Mouse (Mus musculus) T-cell, adult 2 months (primary cell): ENCODE results near the gene Gsdma2.
"Not testable (repeated sequence)": the region's sequence is repeated elsewhere in the genome, so short reads cannot be mapped to it uniquely, and the experiment has no call there.

ENCODE experiments used
- DNase-seq: peaks from one replicate; pipeline ENCODE4 v3.0.0; 2022; ENCODE audit warnings: low spot score

The Gsdma2 gene

DNA sequence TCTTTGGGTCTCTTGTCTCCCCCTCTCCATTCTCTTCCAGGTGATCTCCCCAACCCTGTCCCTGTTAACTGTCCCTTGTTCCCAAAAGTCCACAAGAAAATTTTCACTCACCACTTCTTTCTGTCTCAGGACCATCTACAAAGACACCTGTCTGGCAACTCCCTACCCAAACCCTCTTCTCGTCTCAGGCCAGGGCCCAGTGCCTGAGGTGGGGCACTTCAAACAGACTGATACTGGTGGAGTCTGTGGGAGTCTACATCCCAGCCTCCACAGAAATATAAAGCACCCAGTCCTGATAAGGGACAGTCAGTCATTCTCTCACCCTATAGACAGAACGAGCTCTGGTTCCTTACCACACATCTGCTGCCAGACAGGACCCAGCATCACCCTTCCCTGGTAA is at the start of gene Gsdma2:
TSS of gene Gsdma2 (plus strand) at position 301 of the 400 bp plus-strand sequence.
- no peak for DNase-seq

DNA sequence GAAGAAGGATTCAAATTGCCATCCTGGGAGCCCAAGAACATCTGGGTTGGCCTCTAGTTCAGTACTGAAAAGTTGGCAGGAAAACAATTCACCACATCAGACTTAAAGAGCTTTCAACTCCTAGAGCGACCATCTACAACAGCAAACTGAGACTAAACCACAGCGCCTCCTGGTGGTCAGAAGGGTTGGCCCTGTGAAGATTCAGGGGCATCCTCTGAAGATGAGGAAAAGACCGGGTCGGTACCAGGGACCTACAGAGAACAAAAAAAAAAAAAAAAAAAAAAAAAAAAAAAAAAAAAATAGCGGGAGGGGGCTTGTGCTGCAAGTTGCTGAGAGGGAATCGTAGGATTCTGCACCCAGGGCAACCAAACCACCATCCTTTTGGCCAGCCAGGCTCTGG is 49.2 kb upstream of the Gsdma2 start:
- DNase-seq = peak; percentile 78

GRCm38 (mm10) chr11:98597991-98598390 is 48.6 kb upstream of the Gsdma2 start, which contains the start of gene Lrrc3c:
Lrrc3c (plus strand) TSS chr11:98598291.
- DNase-seq = no peak

DNA sequence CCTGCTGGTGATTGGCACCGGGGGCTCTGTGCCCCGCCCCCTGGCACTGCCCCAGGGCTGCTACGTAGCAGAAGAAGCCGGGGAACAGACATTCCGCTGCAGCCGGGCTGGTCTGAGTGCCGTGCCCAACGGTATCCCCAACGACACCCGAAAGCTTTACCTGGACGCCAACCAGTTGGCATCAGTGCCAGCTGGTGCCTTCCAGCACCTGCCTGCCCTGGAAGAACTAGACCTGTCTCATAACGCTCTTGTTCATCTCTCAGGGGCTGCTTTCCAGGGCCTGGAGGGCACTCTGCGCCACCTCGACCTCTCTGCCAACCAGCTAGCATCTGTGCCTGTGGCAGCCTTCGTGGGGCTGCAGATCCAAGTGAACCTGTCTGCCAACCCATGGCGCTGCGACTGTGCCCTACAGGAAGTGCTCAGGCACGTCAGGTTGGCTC is 47.7 kb upstream of the Gsdma2 start:
- DNase-seq = no peak

- no peak for DNase-seq
Measured at GRCm38 (mm10) chr11:98599291-98599690, 47.3 kb upstream of the Gsdma2 start.

DNA sequence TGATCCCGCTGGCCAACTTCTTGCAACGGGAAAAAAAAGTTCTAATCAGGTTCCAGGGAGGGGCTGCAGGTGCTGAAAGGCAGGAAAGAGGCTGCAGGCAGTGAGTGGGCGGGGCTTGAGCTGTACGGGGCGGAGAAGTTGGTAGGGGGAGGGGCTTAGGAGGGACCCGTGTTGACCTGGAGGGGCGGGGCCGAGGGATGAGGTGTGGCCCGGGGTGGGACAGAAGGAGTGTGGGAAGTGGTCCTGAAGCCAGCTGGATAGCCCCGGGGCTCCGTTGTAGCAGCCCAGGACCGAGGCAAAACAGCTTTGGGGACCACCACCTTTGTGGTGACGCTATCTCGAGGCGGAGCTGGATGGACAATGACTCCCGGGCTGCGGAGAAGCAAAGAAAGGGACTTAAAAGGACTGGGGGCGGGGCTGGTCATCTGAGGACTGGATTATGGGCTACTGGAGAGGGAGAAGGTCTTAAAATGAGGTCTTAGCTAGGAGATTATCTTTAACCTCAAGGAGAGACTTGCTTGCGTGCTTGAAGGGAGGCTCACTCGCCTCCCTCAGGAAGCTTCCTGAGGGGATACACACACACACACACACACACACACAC is 44.4 kb upstream of the Gsdma2 start:
- DNase-seq = no peak

- no peak for DNase-seq
Measured at GRCm38 (mm10) chr11:98603953-98604352, 42.6 kb upstream of the Gsdma2 start.

- not testable (repeated sequence) for DNase-seq
Measured at GRCm38 (mm10) chr11:98604911-98605310, 41.6 kb upstream of the Gsdma2 start.

GRCm38 (mm10) chr11:98606763-98607162 is 39.8 kb upstream of the Gsdma2 start:
- DNase-seq = peak; percentile 53

DNA sequence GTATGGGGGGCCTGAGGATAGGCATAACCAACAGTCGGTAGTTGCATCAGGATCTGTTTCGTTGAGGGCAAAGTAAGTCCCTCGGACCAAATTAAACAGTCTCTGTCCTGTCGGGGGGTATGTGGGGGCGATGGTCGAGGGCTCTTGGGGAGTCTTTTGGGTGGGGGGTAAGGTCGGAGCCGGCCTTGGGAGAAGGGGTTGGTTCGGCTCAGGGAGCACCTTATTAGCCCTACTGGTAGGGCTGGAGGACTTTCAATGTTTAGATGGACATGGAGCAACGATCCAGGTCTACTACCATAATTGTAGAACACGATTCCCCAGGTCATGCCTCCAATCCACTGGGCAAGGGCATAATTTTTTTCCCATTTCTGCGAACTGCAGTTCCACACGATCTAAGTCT is 25.8 kb upstream of the Gsdma2 start:
- DNase-seq = no peak

DNA sequence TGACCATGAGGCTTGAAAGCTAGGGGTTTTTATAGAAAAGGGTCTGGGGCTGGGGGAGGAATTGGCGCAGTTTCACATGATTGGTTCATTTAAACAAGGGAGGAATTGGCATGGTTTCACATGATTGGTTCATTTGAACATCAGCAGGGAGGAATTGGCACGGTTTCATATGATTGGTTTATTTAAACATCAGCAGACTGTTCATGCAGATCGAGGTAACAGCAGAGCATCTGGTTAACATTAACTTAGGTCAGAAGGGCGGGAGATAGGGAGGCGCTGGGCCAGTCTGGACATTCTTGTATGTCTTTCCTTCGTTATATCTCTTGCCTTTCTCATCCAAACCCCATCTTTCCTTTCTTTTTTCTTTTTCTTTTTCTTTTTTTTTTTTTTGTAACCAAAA is 22.6 kb upstream of the Gsdma2 start:
- DNase-seq = not testable (repeated sequence)

- not testable (repeated sequence) for DNase-seq
Measured at GRCm38 (mm10) chr11:98624381-98624780, 22.2 kb upstream of the Gsdma2 start.

- DNase-seq = no peak
Measured at GRCm38 (mm10) chr11:98625611-98626410, 20.7 kb upstream of the Gsdma2 start, which contains the start of the genes Gm12355 and Gsdma3. Gm12355 (minus strand) TSS chr11:98625661. Gsdma3 (plus strand) TSS chr11:98626360.

- DNase-seq = no peak
Measured at GRCm38 (mm10) chr11:98628706-98629105, 17.9 kb upstream of the Gsdma2 start.

DNA sequence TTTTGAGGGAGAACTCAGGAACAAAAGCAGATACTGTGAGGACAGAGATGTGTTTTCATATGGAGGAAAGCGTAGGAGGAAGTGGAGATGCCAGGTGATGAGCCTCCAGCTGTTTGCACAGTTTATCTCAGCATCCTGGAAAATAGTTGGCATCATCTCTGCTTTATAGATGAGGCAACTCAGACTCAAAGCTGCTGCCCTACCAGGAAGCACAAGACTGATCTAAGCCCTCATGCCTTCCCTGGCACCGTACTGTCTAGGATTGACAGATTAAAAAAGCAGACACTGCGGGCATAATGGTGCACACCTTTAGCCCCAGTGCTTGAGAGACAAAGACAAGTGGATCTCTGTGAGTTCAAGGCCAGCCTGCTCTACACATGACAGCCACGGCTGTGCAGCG is 15.9 kb upstream of the Gsdma2 start:
- DNase-seq = no peak

DNA sequence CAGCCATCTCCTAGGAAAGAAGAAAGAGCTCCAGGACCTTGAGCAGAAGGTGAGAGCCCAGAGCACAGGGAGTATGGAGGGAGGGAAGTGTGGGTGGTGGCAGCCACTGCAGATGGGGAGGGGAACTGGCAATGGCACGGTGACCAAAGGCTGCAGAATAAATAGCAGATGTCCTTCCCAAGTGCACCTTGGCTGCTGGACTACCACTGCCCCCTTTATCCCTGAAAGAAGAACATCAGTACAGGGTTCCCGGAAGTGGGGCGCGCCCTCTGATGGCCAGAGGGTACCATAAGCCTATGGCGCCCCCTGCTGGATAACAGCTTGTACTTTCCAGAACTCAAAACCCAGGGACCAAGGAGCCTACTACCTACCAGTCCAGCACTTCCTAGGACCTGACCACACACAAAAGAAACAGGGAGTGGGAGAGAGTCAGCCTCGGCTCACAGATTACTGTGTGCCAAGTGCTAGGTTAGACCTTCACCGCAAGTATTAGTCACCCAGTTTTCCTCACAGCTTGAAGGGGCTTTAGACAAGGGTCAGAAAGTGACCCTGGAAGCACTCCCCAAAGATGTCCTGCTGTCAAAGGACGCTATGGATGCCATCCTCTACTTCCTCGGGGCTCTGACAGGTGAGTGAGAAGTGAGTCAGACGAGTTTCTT is 11.1 kb upstream of the Gsdma2 start:
- DNase-seq = peak; percentile 43

- no peak for DNase-seq
Measured at GRCm38 (mm10) chr11:98637501-98637900, 9.1 kb upstream of the Gsdma2 start.

- DNase-seq = no peak
Measured at GRCm38 (mm10) chr11:98640091-98640490, 6.5 kb upstream of the Gsdma2 start.

DNA sequence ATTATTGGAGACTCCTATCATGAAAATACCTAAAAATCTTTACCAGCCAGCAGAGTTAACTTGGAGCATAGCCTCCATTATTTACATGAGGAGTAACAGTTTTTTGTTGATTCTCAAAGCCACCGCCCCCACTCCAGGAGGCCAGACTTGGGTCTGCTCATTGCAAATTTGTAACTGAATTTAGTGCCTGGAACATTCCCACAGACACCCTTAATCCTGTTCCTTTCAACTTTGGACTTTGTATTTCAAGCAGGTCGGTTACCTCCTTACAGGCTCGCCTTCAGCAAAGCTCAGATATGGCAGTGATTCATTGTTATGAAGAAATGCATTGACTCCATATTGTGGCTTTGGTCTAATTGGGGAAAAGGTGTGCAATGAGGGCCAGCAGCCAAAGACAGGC is 1.8 kb upstream of the Gsdma2 start:
- DNase-seq = no peak

DNA sequence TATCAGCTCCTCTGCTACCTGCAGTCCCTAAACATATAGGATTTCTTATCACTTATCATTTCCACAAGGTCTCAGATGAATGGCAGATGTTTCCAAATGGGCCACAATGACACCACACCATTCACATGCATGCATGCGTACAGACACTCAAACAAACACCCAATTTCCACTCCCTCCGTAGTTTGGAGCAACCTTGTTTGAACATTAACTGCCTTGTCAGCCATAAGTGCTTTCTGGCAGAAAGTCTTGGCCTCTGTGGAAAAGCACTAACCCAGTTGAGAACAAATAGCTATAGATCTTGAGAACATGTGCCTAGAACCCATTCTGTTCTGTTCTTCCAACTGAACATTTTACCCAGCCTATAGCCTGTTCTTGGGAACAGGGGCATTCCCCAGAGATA is 613 bp upstream of the Gsdma2 start:
- no peak for DNase-seq

- DNase-seq = peak; percentile 64
Measured at GRCm38 (mm10) chr11:98655076-98655475, 8.5 kb downstream of the Gsdma2 start.

- peak; percentile 64 for DNase-seq
Measured at GRCm38 (mm10) chr11:98660517-98660916, 14.0 kb downstream of the Gsdma2 start.

DNA sequence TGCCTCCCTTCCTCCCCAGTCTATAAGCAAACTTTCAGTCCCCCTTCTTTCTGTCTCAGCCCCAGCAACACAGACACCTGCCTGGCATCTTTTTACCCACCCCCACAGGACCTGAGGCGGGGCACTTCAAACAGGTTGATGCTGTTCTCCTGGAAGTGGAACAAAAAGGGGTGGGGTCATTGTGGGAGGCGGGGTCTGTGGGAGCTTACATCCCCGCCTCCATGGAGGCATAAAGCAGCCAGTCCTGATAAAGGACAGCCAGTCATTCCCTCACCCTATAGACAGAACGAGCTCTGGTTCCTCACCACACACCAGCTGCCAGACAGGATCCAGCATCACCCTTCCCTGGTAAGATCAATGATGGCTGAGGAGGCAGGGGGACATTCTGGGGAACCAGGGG is 17.5 kb downstream of the Gsdma2 start, which contains the start of gene Gsdma:
TSS of gene Gsdma (plus strand) at position 261 of the 400 bp plus-strand sequence.
- no peak for DNase-seq
